Mouse (Mus musculus): ENCODE measurements around the gene Gm10491. TPM values are rescaled to one million over a fixed set of nuclear protein-coding genes. Genes with fewer than 3 reads are reported as not detected.

Gm10491 gene
- total RNA-seq, 2 experiments from 2014 or later = not detected

DNA sequence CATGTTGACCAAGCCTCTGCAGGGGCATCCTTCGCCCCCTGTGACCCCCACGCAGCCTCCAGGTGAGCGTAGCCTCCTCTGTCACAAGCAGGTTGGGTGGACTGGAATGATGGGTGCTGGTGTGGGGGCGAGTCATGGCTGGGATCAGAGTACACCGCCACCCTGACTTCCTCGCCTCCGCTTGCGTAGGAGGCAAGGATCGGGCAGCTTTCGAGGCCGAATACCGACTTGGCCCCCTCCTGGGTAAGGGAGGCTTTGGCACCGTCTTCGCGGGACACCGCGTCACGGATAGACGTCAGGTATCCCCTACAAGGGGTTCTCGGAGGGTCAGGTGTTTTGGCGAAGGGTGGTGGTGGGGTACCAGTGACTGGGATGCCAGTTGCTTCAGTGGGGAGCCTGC lies 29.1 kb downstream of the Gm10491 start:
- intact Hi-C loops (cut with DNase I) = no loop called here
- Histone ChIP-seq H3K27ac (peak overlapping the region; percentile 90), H3K4me3 (peak overlapping the region; percentile 64)
- DNase-seq (ENCODE audit: extremely low spot score in 1 of 2, low spot score in 2 of 2) = peak; percentile 18 to 36
- no peak for TF ChIP-seq CTCF (IDR thresholded peaks at IDR 0.05)

DNA sequence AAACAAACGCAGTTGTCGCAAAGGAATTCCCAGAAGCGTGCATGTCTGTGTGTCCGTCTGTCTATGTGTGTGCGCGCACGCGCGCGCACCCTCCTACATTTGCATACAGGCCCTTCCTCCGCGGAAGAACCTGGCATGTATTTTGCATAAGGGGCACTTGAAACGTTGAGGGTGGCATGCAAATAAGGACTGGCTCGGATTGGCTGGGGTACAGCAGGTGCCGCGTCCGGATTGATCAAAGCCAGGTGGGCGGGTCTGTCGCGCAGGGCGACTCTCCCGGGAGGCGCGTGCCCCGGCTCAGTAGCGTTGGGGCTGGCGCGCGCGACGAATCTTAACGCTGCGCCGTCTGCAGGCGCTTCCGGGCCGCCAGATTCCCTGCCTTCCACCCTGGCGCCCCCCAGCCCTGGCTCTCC lies 29.6 kb downstream of the Gm10491 start, which contains the start of gene Pim2:
Gene Pim2 (plus strand): TSS at position 256 of the 413 bp plus-strand sequence.
- Histone ChIP-seq H3K27ac (peak within 1 kb of the TSS; percentile 90), H3K4me3 (peak within 1 kb of the TSS; percentile 64)
- peak; percentile 75 to 82 for DNase-seq (ENCODE audit: extremely low spot score in 1 of 2, low spot score in 2 of 2)
- TF ChIP-seq CTCF (IDR thresholded peaks at IDR 0.05) = no peak
- intact Hi-C loops (cut with DNase I) = no loop called here

DNA sequence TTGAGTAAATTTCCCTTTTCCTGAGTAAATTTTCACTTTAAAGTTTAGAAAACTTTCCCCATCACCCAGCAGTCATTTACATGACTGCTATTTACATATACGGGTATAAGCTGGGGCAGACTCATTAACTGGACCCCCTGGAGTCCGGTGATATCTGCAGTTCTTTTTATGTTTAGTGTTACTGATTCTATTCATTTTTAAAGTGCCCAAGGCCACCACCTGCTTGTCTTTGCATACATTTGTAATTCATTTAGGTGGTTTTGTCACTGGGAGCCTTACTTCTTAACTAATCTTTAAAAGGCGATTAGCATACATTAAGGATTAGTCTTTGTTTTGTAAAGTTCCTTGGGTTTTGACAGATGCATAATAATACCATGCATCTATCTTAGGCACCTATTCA lies 37.8 kb downstream of the Gm10491 start:
- no peak for TF ChIP-seq CTCF (IDR thresholded peaks at IDR 0.05)
- Histone ChIP-seq H3K4me3 (no peak overlapping the region), H3K27ac (no peak overlapping the region)
- intact Hi-C loops (cut with DNase I) = no loop called here
- no peak for DNase-seq (ENCODE audit: extremely low spot score in 1 of 2, low spot score in 2 of 2)

DNA sequence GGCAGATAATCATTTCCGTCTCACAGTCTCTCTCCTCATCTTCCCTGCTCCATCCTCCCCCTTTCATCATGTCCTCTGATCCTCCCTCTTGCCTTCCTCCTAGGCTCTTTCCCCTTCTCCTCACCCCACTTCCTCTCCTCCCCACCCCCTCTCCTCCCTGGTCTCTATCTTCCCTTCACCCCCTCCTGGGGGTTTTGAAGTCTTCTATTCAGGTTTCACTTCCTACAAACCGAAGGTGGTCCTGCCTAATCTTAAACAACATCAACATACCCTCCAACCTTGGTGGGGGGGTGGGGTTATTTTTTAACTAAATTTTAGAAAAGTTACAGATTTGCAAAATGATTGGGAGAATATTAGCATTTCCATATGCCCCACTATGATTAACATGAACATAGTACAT lies 39.1 kb downstream of the Gm10491 start:
- H3K4me3 ChIP-seq = no peak overlapping the region
- TF ChIP-seq CTCF (IDR thresholded peaks at IDR 0.05) = no peak
- DNase-seq (ENCODE audit: extremely low spot score in 1 of 2, low spot score in 2 of 2) = no peak
- intact Hi-C loops (cut with DNase I) = no loop called here
- no peak overlapping the region for H3K27ac ChIP-seq

DNA sequence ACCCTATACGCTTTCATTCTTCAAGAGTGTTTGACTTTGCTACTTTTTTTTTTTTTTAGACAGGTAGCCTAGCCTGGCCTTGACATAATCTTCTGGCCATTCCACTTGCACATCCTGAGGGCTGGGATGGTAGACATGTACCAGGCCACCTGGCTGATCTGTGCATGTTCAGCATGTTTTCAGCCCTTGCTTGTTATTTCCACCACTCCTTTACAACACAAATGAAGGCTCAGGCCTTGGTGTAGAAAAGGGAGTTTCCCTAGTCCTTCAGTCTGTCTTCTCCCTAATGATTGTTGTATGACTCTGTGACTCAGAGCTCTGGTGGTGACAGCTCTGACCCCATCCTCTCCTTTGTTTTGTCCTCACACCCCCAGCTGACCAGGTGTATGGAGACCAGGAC lies 40.5 kb downstream of the Gm10491 start:
- Histone ChIP-seq H3K27ac (no peak overlapping the region), H3K4me3 (no peak overlapping the region)
- DNase-seq (ENCODE audit: extremely low spot score in 1 of 2, low spot score in 2 of 2) = no peak
- intact Hi-C loops (cut with DNase I) = no loop called here
- no peak for TF ChIP-seq CTCF (IDR thresholded peaks at IDR 0.05)

DNA sequence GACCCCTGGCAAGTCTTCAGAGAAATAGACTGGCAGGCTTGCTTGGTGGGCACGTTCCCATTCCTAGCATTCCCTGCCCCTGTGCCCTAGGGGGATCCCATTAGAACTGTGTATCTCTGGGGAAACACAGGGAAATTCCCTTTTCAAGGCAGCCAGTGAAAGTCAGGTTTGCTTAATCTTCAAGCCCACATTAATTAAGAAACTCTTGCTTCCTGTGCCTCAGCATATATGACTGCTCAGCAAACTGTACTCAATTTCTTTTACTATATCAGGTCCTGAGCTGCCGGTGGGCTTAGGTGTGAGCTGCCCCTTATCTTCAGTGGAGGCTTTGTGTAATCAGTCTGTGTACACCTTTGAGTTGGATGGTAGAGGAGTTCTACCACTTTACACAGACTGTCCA lies 41.8 kb downstream of the Gm10491 start:
- no peak for DNase-seq (ENCODE audit: extremely low spot score in 1 of 2, low spot score in 2 of 2)
- no peak for TF ChIP-seq CTCF (IDR thresholded peaks at IDR 0.05)
- Histone ChIP-seq H3K27ac (no peak overlapping the region), H3K4me3 (no peak overlapping the region)
- intact Hi-C loops (cut with DNase I) = no loop called here

DNA sequence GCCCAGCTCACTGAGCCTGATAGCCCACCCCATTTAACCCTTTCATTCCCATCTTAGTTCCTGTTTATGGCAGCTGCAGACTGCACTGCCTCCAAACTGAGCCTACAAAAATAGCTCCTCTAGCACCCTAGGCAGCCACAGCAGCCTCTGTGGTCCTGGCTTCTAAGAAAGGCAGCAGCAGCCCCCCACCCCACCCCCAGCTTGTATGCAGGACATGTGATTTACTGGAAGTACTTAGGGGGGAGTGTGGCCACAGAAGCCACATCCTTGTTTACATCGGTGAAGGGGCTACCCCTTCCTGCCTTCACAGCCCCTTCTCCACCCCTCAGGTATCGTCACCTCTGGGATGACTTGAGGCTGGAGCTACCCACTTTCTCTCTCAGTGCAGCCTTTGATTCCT lies 42.3 kb downstream of the Gm10491 start:
- DNase-seq (ENCODE audit: extremely low spot score in 1 of 2, low spot score in 2 of 2) = no peak
- intact Hi-C loops (cut with DNase I) = no loop called here
- Histone ChIP-seq H3K27ac (no peak overlapping the region), H3K4me3 (no peak overlapping the region)
- TF ChIP-seq CTCF (IDR thresholded peaks at IDR 0.05) = no peak

DNA sequence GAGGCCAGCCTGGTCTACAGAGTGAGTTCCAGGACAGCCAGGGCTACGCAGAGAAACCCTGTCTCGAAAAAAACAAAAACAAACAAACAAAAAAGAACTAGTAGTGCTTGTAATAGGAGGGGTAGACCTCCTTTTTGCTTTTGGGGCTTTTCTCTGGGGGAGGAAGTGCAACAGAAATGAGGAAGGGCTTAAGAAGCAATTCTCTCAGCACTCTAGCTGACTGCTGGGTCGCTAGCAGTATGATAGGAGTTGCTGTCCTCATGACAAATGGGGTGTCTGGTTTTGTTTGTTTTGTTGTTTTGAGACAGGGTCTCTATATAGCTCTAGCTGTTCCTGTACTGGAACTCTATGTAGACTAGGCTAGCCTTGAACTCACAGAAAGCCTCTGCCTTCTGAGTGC lies 43.1 kb downstream of the Gm10491 start:
- TF ChIP-seq CTCF (IDR thresholded peaks at IDR 0.05) = no peak
- DNase-seq (ENCODE audit: extremely low spot score in 1 of 2, low spot score in 2 of 2) = no peak
- no peak overlapping the region for H3K27ac ChIP-seq
- no peak overlapping the region for H3K4me3 ChIP-seq
- intact Hi-C loops (cut with DNase I) = no loop called here

DNA sequence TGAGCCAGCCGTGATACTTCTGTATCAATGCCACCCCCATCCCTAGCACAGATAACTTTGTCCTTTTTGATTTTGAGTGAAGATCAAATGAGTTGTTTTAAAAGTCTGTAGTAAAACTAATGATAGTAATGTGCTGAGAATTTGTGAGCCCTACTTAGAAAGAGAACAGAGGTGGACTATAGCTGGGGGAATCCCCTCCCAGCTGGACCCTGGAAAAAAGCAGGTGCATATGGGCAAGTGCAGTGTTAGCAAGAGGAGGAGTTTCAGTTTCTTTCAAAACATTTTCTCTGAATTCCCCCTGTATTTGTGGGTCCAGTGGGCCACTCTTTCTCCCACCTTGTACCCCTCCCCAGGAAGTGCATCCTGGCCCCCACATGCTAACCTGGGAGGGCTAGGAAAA lies 44.5 kb downstream of the Gm10491 start:
- intact Hi-C loops (cut with DNase I) = no loop called here
- Histone ChIP-seq H3K27ac (no peak overlapping the region), H3K4me3 (no peak overlapping the region)
- TF ChIP-seq CTCF (IDR thresholded peaks at IDR 0.05) = no peak
- DNase-seq (ENCODE audit: extremely low spot score in 1 of 2, low spot score in 2 of 2) = no peak

DNA sequence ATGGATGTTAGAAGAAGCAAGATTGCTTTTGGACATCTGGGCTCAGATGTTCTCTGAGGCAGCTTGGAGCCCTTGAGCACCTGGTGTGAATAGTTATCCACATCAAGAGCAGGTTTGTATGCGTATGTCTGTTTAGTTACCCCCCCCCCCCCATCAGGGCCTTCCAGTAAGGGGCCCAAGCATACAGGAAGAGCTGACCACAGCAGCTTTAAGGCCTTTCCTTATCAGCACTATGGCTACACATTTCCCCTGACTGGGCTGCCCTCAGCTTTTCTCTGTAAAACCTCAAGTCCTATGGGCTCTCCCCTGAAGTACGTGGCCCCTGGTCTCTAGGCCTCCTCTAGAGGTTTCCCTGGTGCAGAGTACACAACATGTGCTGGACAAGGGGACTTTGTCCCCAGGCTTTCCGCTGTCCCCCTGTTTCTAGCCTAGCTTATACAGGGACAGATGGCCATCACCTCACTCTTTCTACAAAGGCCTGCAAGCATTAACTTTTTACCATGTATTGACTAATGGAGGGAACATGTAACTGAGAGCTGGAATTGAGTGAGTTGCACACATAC lies 48.4 kb downstream of the Gm10491 start:
- intact Hi-C loops (cut with DNase I) = no loop called here
- Histone ChIP-seq H3K4me3 (no peak overlapping the region), H3K27ac (no peak overlapping the region)
- DNase-seq (ENCODE audit: extremely low spot score in 1 of 2, low spot score in 2 of 2) = no peak
- TF ChIP-seq CTCF (IDR thresholded peaks at IDR 0.05) = no peak

Other genes starting within 250 kb of the Gm10491 start
- 1 to 10 TPM; 6.5 to 8.8 TPM for gene Plp2, start 236.4 kb downstream of the Gm10491 start, total RNA-seq (2021)
- gene Magix, start 226.6 kb downstream of the Gm10491 start, total RNA-seq (2021) = under 1 TPM; 0.16 to 0.43 TPM
- 10 to 100 TPM; 32.9 to 34.5 TPM for gene Gpkow, start 210.7 kb downstream of the Gm10491 start, total RNA-seq (2021)
- gene Wdr45, start 193.5 kb downstream of the Gm10491 start, total RNA-seq (2021) = 10 to 100 TPM; 61.0 to 68.9 TPM
- gene Gm45208, start 185.6 kb downstream of the Gm10491 start, total RNA-seq (2021) = not detected
- gene Praf2, start 179.4 kb downstream of the Gm10491 start, total RNA-seq (2021) = 10 to 100 TPM; 88.9 to 92.7 TPM
- gene Ccdc120, start 156.9 kb downstream of the Gm10491 start, total RNA-seq (2021) = 10 to 100 TPM; 26.3 TPM
- gene Tfe3, start 145.3 kb downstream of the Gm10491 start, total RNA-seq (2021) = 10 to 100 TPM; 30.9 to 35.1 TPM
- 100 to 1,000 TPM; 109 to 113 TPM for gene Gripap1, start 118.1 kb downstream of the Gm10491 start, total RNA-seq (2021)
- gene Kcnd1, start 85.5 kb downstream of the Gm10491 start, total RNA-seq (2021) = 1 to 10 TPM; 7.7 to 9.3 TPM
- gene Otud5, start 66.5 kb downstream of the Gm10491 start, total RNA-seq (2021) = 10 to 100 TPM; 76.4 to 84.1 TPM
- gene Pim2, start 29.6 kb downstream of the Gm10491 start, total RNA-seq (2021) = 10 to 100 TPM; 53.6 to 56.3 TPM
- gene Slc35a2, start 23.8 kb downstream of the Gm10491 start, total RNA-seq (2021) = 10 to 100 TPM; 31.9 to 39.6 TPM
- gene Pqbp1, start 8.6 kb downstream of the Gm10491 start, total RNA-seq (2021) = 10 to 100 TPM; 80.5 to 83.6 TPM
- 10 to 100 TPM; 19.3 to 27.4 TPM for gene Timm17b, start 8.5 kb downstream of the Gm10491 start, total RNA-seq (2021)
- gene Gm10490, start 1.7 kb upstream of the Gm10491 start, total RNA-seq (2021) = not detected
- gene Pcsk1n, start 12.0 kb upstream of the Gm10491 start, total RNA-seq (2021) = 100 to 1,000 TPM; 463 to 503 TPM
- gene Eras, start 20.8 kb upstream of the Gm10491 start, total RNA-seq (2021) = not detected
- 10 to 100 TPM; 50.3 to 52.7 TPM for gene Hdac6, start 40.1 kb upstream of the Gm10491 start, total RNA-seq (2021)
- not detected for gene Gata1, start 70.2 kb upstream of the Gm10491 start, total RNA-seq (2021)
- gene Glod5, start 110.7 kb upstream of the Gm10491 start, total RNA-seq (2021) = under 1 TPM; 0.75 to 0.94 TPM
- 10 to 100 TPM; 22.5 to 27.1 TPM for gene Suv39h1, start 166.9 kb upstream of the Gm10491 start, total RNA-seq (2021)
- 1 to 10 TPM; 1.5 to 1.9 TPM for gene Was, start 182.7 kb upstream of the Gm10491 start, total RNA-seq (2021)
- gene Wdr13, start 225.1 kb upstream of the Gm10491 start, total RNA-seq (2021) = 100 to 1,000 TPM; 190 to 220 TPM
- gene Rbm3, start 238.0 kb upstream of the Gm10491 start, total RNA-seq (2021) = 100 to 1,000 TPM in 1 of 2 experiments, 10 to 100 TPM in 1; 86.0 to 124 TPM

All from left cerebral cortex, adult 2 months (tissue).